Mouse (Mus musculus): Measurements from ENCODE around the gene Sell. TPM values are rescaled to one million over a fixed set of nuclear protein-coding genes. Genes with fewer than 3 reads are reported as not detected.

Sell gene
- polyA plus RNA-seq, 1 experiment, result 66.6 TPM

- Histone ChIP-seq H3K36me3 (ENCODE audit: control insufficient read depth, insufficient read depth, low read length) (peaks cover 11% of the 10 kb centered on the region), H3K27ac (ENCODE audit: control insufficient read depth, insufficient read depth, low read length) (peak overlapping the region; percentile 18), H3K4me3 (ENCODE audit: control insufficient read depth, insufficient read depth, low read length) (no peak overlapping the region), H3K4me1 (replicated peaks; ENCODE audit: control insufficient read depth, insufficient read depth, low read length) (peaks cover 7% of the 10 kb centered on the region), H3K27me3 (ENCODE audit: control insufficient read depth, insufficient read depth, low read length) (no peaks in the 10 kb centered on the region)
- WGBS, result 1% methylated on average over 4 of the region's 4 CpGs
- no peak for TF ChIP-seq POLR2A (IDR thresholded peaks at IDR 0.05; ENCODE audit: control insufficient read depth, extremely low read depth, insufficient read depth, low read length, poor library complexity)
- TF ChIP-seq CTCF (IDR thresholded peaks at IDR 0.05; ENCODE audit: borderline replicate concordance, control insufficient read depth, extremely low read depth, insufficient read depth, low read length, poor library complexity), result no peak
- DNase-seq, result peak; percentile 63
Observed at GRCm38 (mm10) chr1:164061278-164061677, 504 bp upstream of the Sell start.

- no peak for DNase-seq
- Histone ChIP-seq H3K36me3 (ENCODE audit: control insufficient read depth, insufficient read depth, low read length) (peaks cover 21% of the 10 kb centered on the region), H3K27ac (ENCODE audit: control insufficient read depth, insufficient read depth, low read length) (peak overlapping the region; percentile 56; the same call in 1 of the 2 replicates), H3K4me3 (ENCODE audit: control insufficient read depth, insufficient read depth, low read length) (no peak overlapping the region), H3K27me3 (ENCODE audit: control insufficient read depth, insufficient read depth, low read length) (no peaks in the 10 kb centered on the region), H3K4me1 (replicated peaks; ENCODE audit: control insufficient read depth, insufficient read depth, low read length) (peaks cover 9% of the 10 kb centered on the region)
- 8% methylated on average over 2 of the region's 2 CpGs for WGBS
- TF ChIP-seq POLR2A (IDR thresholded peaks at IDR 0.05; ENCODE audit: control insufficient read depth, extremely low read depth, insufficient read depth, low read length, poor library complexity) (no peak), CTCF (IDR thresholded peaks at IDR 0.05; ENCODE audit: borderline replicate concordance, control insufficient read depth, extremely low read depth, insufficient read depth, low read length, poor library complexity) (no peak)
Observed at GRCm38 (mm10) chr1:164062856-164063255, 1.1 kb downstream of the Sell start.

- peaks cover 11% of the 10 kb centered on the region for H3K4me1 ChIP-seq (replicated peaks; ENCODE audit: control insufficient read depth, insufficient read depth, low read length)
- H3K4me3 ChIP-seq (ENCODE audit: control insufficient read depth, insufficient read depth, low read length), result no peak overlapping the region
- no peaks in the 10 kb centered on the region for H3K27me3 ChIP-seq (ENCODE audit: control insufficient read depth, insufficient read depth, low read length)
- H3K36me3 ChIP-seq (ENCODE audit: control insufficient read depth, insufficient read depth, low read length), result peaks cover 21% of the 10 kb centered on the region
- 5% methylated on average over 3 of the region's 3 CpGs for WGBS
- TF ChIP-seq POLR2A (IDR thresholded peaks at IDR 0.05; ENCODE audit: control insufficient read depth, extremely low read depth, insufficient read depth, low read length, poor library complexity), result no peak
- no peak for TF ChIP-seq CTCF (IDR thresholded peaks at IDR 0.05; ENCODE audit: borderline replicate concordance, control insufficient read depth, extremely low read depth, insufficient read depth, low read length, poor library complexity)
- peak overlapping the region; percentile 55; the same call in 1 of the 2 replicates for H3K27ac ChIP-seq (ENCODE audit: control insufficient read depth, insufficient read depth, low read length)
- peak; percentile 56 for DNase-seq
Observed at GRCm38 (mm10) chr1:164063745-164064144, 2.0 kb downstream of the Sell start.

- TF ChIP-seq CTCF (IDR thresholded peaks at IDR 0.05; ENCODE audit: borderline replicate concordance, control insufficient read depth, extremely low read depth, insufficient read depth, low read length, poor library complexity), result no peak
- TF ChIP-seq POLR2A (IDR thresholded peaks at IDR 0.05; ENCODE audit: control insufficient read depth, extremely low read depth, insufficient read depth, low read length, poor library complexity), result no peak
- Histone ChIP-seq H3K4me3 (ENCODE audit: control insufficient read depth, insufficient read depth, low read length) (no peak overlapping the region), H3K36me3 (ENCODE audit: control insufficient read depth, insufficient read depth, low read length) (peaks cover 47% of the 10 kb centered on the region), H3K27me3 (ENCODE audit: control insufficient read depth, insufficient read depth, low read length) (no peaks in the 10 kb centered on the region), H3K4me1 (replicated peaks; ENCODE audit: control insufficient read depth, insufficient read depth, low read length) (peaks cover 31% of the 10 kb centered on the region), H3K27ac (ENCODE audit: control insufficient read depth, insufficient read depth, low read length) (no peak overlapping the region)
- no peak for DNase-seq
Observed at GRCm38 (mm10) chr1:164069261-164069660, 7.5 kb downstream of the Sell start.

GRCm38 (mm10) chr1:164070461-164070860, 8.7 kb downstream of the Sell start:
- 93% methylated on average over 4 of the region's 4 CpGs for WGBS
- H3K4me3 ChIP-seq (ENCODE audit: control insufficient read depth, insufficient read depth, low read length), result no peak overlapping the region
- no peak for DNase-seq
- peaks cover 44% of the 10 kb centered on the region for H3K36me3 ChIP-seq (ENCODE audit: control insufficient read depth, insufficient read depth, low read length)
- peaks cover 31% of the 10 kb centered on the region for H3K4me1 ChIP-seq (replicated peaks; ENCODE audit: control insufficient read depth, insufficient read depth, low read length)
- no peaks in the 10 kb centered on the region for H3K27me3 ChIP-seq (ENCODE audit: control insufficient read depth, insufficient read depth, low read length)
- TF ChIP-seq CTCF (IDR thresholded peaks at IDR 0.05; ENCODE audit: borderline replicate concordance, control insufficient read depth, extremely low read depth, insufficient read depth, low read length, poor library complexity) (no peak), POLR2A (IDR thresholded peaks at IDR 0.05; ENCODE audit: control insufficient read depth, extremely low read depth, insufficient read depth, low read length, poor library complexity) (no peak)
- H3K27ac ChIP-seq (ENCODE audit: control insufficient read depth, insufficient read depth, low read length), result peak overlapping the region; percentile 48

- 7% methylated on average over 7 of the region's 7 CpGs for WGBS
- Histone ChIP-seq H3K36me3 (ENCODE audit: control insufficient read depth, insufficient read depth, low read length) (peaks cover 39% of the 10 kb centered on the region), H3K4me1 (replicated peaks; ENCODE audit: control insufficient read depth, insufficient read depth, low read length) (peaks cover 33% of the 10 kb centered on the region), H3K4me3 (ENCODE audit: control insufficient read depth, insufficient read depth, low read length) (no peak overlapping the region), H3K27ac (ENCODE audit: control insufficient read depth, insufficient read depth, low read length) (peak overlapping the region; percentile 84), H3K27me3 (ENCODE audit: control insufficient read depth, insufficient read depth, low read length) (no peaks in the 10 kb centered on the region)
- peak; percentile 72 for DNase-seq
- TF ChIP-seq POLR2A (IDR thresholded peaks at IDR 0.05; ENCODE audit: control insufficient read depth, extremely low read depth, insufficient read depth, low read length, poor library complexity), result no peak
Observed at GRCm38 (mm10) chr1:164071111-164071510, 9.3 kb downstream of the Sell start.

GRCm38 (mm10) chr1:164072001-164072400, 10.2 kb downstream of the Sell start:
- Histone ChIP-seq H3K4me1 (replicated peaks; ENCODE audit: control insufficient read depth, insufficient read depth, low read length) (peaks cover 36% of the 10 kb centered on the region), H3K27ac (ENCODE audit: control insufficient read depth, insufficient read depth, low read length) (peak overlapping the region; percentile 98), H3K4me3 (ENCODE audit: control insufficient read depth, insufficient read depth, low read length) (no peak overlapping the region), H3K27me3 (ENCODE audit: control insufficient read depth, insufficient read depth, low read length) (no peaks in the 10 kb centered on the region), H3K36me3 (ENCODE audit: control insufficient read depth, insufficient read depth, low read length) (peaks cover 40% of the 10 kb centered on the region)
- TF ChIP-seq CTCF (IDR thresholded peaks at IDR 0.05; ENCODE audit: borderline replicate concordance, control insufficient read depth, extremely low read depth, insufficient read depth, low read length, poor library complexity) (no peak), POLR2A (IDR thresholded peaks at IDR 0.05; ENCODE audit: control insufficient read depth, extremely low read depth, insufficient read depth, low read length, poor library complexity) (no peak)
- DNase-seq, result no peak
- WGBS, result 3% methylated on average over 4 of the region's 4 CpGs
